Mouse (Mus musculus): ENCODE results near the gene Paqr6.
"Not testable (repeated sequence)": the region's sequence is repeated elsewhere in the genome, so short reads cannot be mapped to it uniquely, and the experiment has no call there.

GRCm38 (mm10) chr3:88376644-88377043 lies 12.3 kb downstream of the Paqr6 start:
- not testable (repeated sequence) for TF ChIP-seq CTCF (IDR thresholded peaks at IDR 0.05; ENCODE audit: low read depth, low read length); POLR2A (IDR thresholded peaks at IDR 0.05; ENCODE audit: borderline replicate concordance, low read depth, low read length)

Measured in bone marrow macrophage, adult 2 months (primary cell).